Mouse (Mus musculus) CH12.LX (cell line): ENCODE results near the gene Tekt2.

Source experiments
- CHD2 ChIP-seq: IDR thresholded peaks from 2 replicates; pipeline ENCODE4 v1.6.1; 2011; ENCODE audit warnings: low read length, improper control_type of control experiment
- CTCF ChIP-seq, 2 experiments: IDR thresholded peaks in 1 of 2; conservative IDR thresholded peaks in 1 of 2; 2 replicates each; pipeline ENCODE4 v1.5.1; 2011 to 2012; ENCODE audit warnings: low read depth in 2 of 2, low read length in 2 of 2, improper control_type of control experiment in 1 of 2, inconsistent platforms in 1 of 2, mild to moderate bottlenecking in 1 of 2, moderate library complexity in 1 of 2
- EP300 ChIP-seq: IDR thresholded peaks from 2 replicates; pipeline ENCODE4 v1.6.1; 2011; ENCODE audit warnings: low read length, improper control_type of control experiment
- MAFK ChIP-seq: IDR thresholded peaks from 2 replicates; pipeline ENCODE4 v1.6.1; 2011; ENCODE audit warnings: low read length, improper control_type of control experiment; ENCODE audit not compliant: insufficient replicate concordance
- MXI1 ChIP-seq: IDR thresholded peaks from 2 replicates; pipeline ENCODE4 v1.6.1; 2011; ENCODE audit warnings: mild to moderate bottlenecking, low read depth, low read length, improper control_type of control experiment
- POLR2A ChIP-seq: IDR thresholded peaks from 2 replicates; pipeline ENCODE4 v1.6.1; 2011; ENCODE audit warnings: low read depth, mild to moderate bottlenecking, improper control_type of control experiment, low read length
- POLR2AphosphoS2 ChIP-seq: IDR thresholded peaks from 2 replicates; pipeline ENCODE4 v1.6.1; 2011; ENCODE audit warnings: low read depth, low read length, improper control_type of control experiment
- RAD21 ChIP-seq: IDR thresholded peaks from 2 replicates; pipeline ENCODE4 v1.6.1; 2011; ENCODE audit warnings: low read depth, mild to moderate bottlenecking, low read length, improper control_type of control experiment, moderate library complexity
- USF1 ChIP-seq: IDR thresholded peaks from 2 replicates; pipeline ENCODE4 v1.6.1; 2014; ENCODE audit warnings: low read depth, mild to moderate bottlenecking, inconsistent platforms, low read length, improper control_type of control experiment

- TF ChIP-seq POLR2A (no peak), CTCF (conservative IDR thresholded peaks at IDR 0.05 in 1 of 2, IDR thresholded peaks at IDR 0.05 in 1 of 2; ENCODE audit: low read depth in 2 of 2, low read length in 2 of 2) (no peak), POLR2AphosphoS2 (no peak), USF1 (no peak), EP300 (no peak), RAD21 (no peak), CHD2 (no peak), MAFK (no peak), MXI1 (no peak)
These were observed 34.6 kb upstream of the Tekt2 start for GRCm38 (mm10) chr4:126360069-126360468.
